Comparison of ENCODE assay signal across 9 mouse cellular contexts in the genomic region with DNA sequence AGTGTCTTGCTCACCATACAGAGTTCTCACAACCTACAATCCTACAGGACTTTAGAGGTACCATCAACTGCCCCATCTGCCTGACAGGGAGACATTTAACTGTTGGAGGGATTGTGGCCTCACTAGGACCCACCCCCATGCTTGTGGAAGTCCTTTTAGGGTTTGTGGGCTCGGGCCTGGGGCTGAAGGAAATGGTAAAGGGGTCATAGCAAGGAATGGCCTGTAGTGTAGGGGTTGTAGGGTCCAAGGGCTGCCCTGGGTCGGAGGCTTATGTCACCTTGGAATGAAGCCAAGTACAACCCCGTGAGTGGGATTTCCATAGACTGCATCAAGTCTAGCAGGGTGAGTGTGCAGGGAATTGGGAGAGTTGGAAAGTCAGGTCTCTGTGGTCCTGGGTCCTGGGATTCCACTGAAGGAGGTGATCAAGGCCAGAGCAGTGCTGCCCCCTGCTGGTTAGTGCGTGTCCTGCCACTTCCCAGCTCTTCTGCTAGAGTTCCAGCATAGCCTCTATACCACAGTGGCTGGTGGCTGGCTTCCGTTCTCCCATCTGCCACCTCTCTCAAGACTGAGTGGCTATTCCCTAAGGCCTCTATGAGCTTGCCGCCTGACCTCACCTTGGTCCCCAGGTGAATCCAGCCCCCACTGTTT. TPM values are rescaled to one million over a fixed set of nuclear protein-coding genes. Genes with fewer than 3 reads are reported as not detected.
DNase-seq lines count a peak whose midpoint lies in the region; ATAC-seq and TF ChIP-seq lines count a peak whose summit lies in the region.
"Had no signal": no experiment of that assay in that cellular context is flagged by ENCODE, and none has a peak within 500 bp of the region (broad histone marks: within the 10 kb centered on the region; RNA-seq: fewer than 3 reads in every experiment).

No protein-coding gene starts in this region.

- intact Hi-C loops in gastrocnemius, adult 2 months (cut with DNase I) = loop anchor here (1.0 kb wide), 1 partner anchor 29 kb away; no protein-coding TSS in a partner anchor

- TF ChIP-seq EP300 in stomach, postnatal 0 days (optimal IDR thresholded peaks at IDR 0.05) = no peak

- H3K4me3 ChIP-seq in forebrain, embryonic 10.5 days = no peak overlapping the region
- no peak overlapping the region for H3K4me3 ChIP-seq in forebrain, embryonic 15.5 days
- no peak overlapping the region for H3K4me3 ChIP-seq in gastrocnemius, adult 2 months
- H3K4me3 ChIP-seq in stomach, postnatal 0 days (ENCODE audit: low read depth, low read length) = no peak overlapping the region
- H3K4me3 ChIP-seq: limb, embryonic 12.5 days had no signal

- no peak overlapping the region for H3K27ac ChIP-seq in forebrain, embryonic 10.5 days
- no peak overlapping the region for H3K27ac ChIP-seq in forebrain, embryonic 15.5 days (replicated peaks)
- H3K27ac ChIP-seq in gastrocnemius, adult 2 months = no peak overlapping the region
- H3K27ac ChIP-seq in stomach, postnatal 0 days (replicated peaks) = no peak overlapping the region
- H3K27ac ChIP-seq: limb, embryonic 12.5 days had no signal

- H3K4me2 ChIP-seq in forebrain, embryonic 15.5 days (replicated peaks) = no peak overlapping the region
- no peak overlapping the region for H3K4me2 ChIP-seq in stomach, postnatal 0 days (replicated peaks; ENCODE audit: low read depth)
- H3K4me2 ChIP-seq: limb, embryonic 12.5 days had no signal

- DNase-seq in forebrain, embryonic 10.5 days (ENCODE audit: extremely low spot score, low spot score) = peak; percentile 70
- DNase-seq in 3T3-L1 (ENCODE audit: low read depth, low spot score) = peak; percentile 77
- peak; percentile 84 for DNase-seq in adrenal gland, postnatal 10 days
- peak; percentile 75 for DNase-seq in gastrocnemius, adult 2 months
- peak; percentile 77 for DNase-seq in kidney, postnatal 14 days
- peak; percentile 80 for DNase-seq in lung, postnatal 36 days
- peak; percentile 87 for DNase-seq in stomach, postnatal 0 days (ENCODE audit: low spot score)

- H3K4me1 ChIP-seq in forebrain, embryonic 10.5 days = peaks cover 27% of the 10 kb centered on the region
- H3K4me1 ChIP-seq in forebrain, embryonic 15.5 days = no peaks in the 10 kb centered on the region
- H3K4me1 ChIP-seq in stomach, postnatal 0 days (replicated peaks; ENCODE audit: control insufficient read depth, insufficient read depth) = no peaks in the 10 kb centered on the region

- peak; percentile 93 for TF ChIP-seq CTCF in gastrocnemius, adult 2 months (IDR thresholded peaks at IDR 0.05)
- TF ChIP-seq CTCF in stomach, postnatal 0 days (IDR thresholded peaks at IDR 0.05; ENCODE audit: low read depth) = peak; percentile 91

- no peaks in the 10 kb centered on the region for H3K27me3 ChIP-seq in forebrain, embryonic 10.5 days (ENCODE audit: poor library complexity, severe bottlenecking)
- H3K27me3 ChIP-seq in forebrain, embryonic 15.5 days = no peaks in the 10 kb centered on the region
- no peaks in the 10 kb centered on the region for H3K27me3 ChIP-seq in stomach, postnatal 0 days (ENCODE audit: control insufficient read depth, insufficient read depth, low read length)
- H3K27me3 ChIP-seq: limb, embryonic 12.5 days had no signal

- no peaks in the 10 kb centered on the region for H3K9me3 ChIP-seq in forebrain, embryonic 10.5 days
- no peaks in the 10 kb centered on the region for H3K9me3 ChIP-seq in forebrain, embryonic 15.5 days
- no peaks in the 10 kb centered on the region for H3K9me3 ChIP-seq in stomach, postnatal 0 days (ENCODE audit: control insufficient read depth, low read length)
- H3K9me3 ChIP-seq: limb, embryonic 12.5 days had no signal

- WGBS in forebrain, embryonic 10.5 days = 50% methylated on average over 6 of the region's 6 CpGs
- 54% methylated on average over 6 of the region's 6 CpGs for WGBS in forebrain, embryonic 15.5 days
- WGBS in stomach, postnatal 0 days = 48% methylated on average over 6 of the region's 6 CpGs

- H3K9ac ChIP-seq in forebrain, embryonic 15.5 days (replicated peaks) = no peak overlapping the region
- no peak overlapping the region for H3K9ac ChIP-seq in stomach, postnatal 0 days (ENCODE audit: low read length)
- H3K9ac ChIP-seq: limb, embryonic 12.5 days had no signal

- no peak for ATAC-seq in forebrain, embryonic 15.5 days (replicated peaks)
- ATAC-seq in stomach, postnatal 0 days (ENCODE audit: low FRiP score, low TSS enrichment) = 0 out of 2 replicates have a peak, but pooled peaks have one; percentile 28

- H3K36me3 ChIP-seq in forebrain, embryonic 10.5 days (replicated peaks) = peaks cover 4% of the 10 kb centered on the region; the same call in 1 of the 2 replicates
- H3K36me3 ChIP-seq in forebrain, embryonic 15.5 days = no peaks in the 10 kb centered on the region
- H3K36me3 ChIP-seq in stomach, postnatal 0 days (ENCODE audit: control insufficient read depth, insufficient read depth, low read length) = peaks cover 11% of the 10 kb centered on the region

RNA-seq across cellular contexts. Expression of a gene that starts 19.6 kb away (rescaled TPM):
- polyA plus RNA-seq in forebrain, embryonic 10.5 days (2016; fragmentation: Nextera tagmentation; extraction: Ambion mirVana) = 2.1 and 2.2 TPM in 2 replicates
- 0.27 and 0.60 TPM in 2 replicates for polyA plus RNA-seq in forebrain, embryonic 15.5 days (2015; fragmentation: Nextera tagmentation; extraction: Ambion mirVana)
- 1 to 10 TPM; 1.1 to 1.2 TPM for total RNA-seq in adrenal gland, postnatal 10 days (2021)
- total RNA-seq in gastrocnemius, adult 2 months (2021) = under 1 TPM in 1 of 2 experiments, not detected in 1; 0.25 TPM
- 20.2 and 22.0 TPM in 2 replicates for polyA plus RNA-seq in stomach, postnatal 0 days (2015; fragmentation: Nextera tagmentation; extraction: Ambion mirVana)

RNA-seq across cellular contexts. Expression of a gene that starts 30.9 kb away (rescaled TPM):
- 14.1 and 14.3 TPM in 2 replicates for polyA plus RNA-seq in forebrain, embryonic 10.5 days (2016; fragmentation: Nextera tagmentation; extraction: Ambion mirVana)
- polyA plus RNA-seq in forebrain, embryonic 15.5 days (2015; fragmentation: Nextera tagmentation; extraction: Ambion mirVana) = 11.5 and 11.8 TPM in 2 replicates
- 10 to 100 TPM; 11.4 to 12.1 TPM for total RNA-seq in adrenal gland, postnatal 10 days (2021)
- 1 to 10 TPM; 3.0 to 4.3 TPM for total RNA-seq in gastrocnemius, adult 2 months (2021)
- 18.2 and 20.3 TPM in 2 replicates for polyA plus RNA-seq in stomach, postnatal 0 days (2015; fragmentation: Nextera tagmentation; extraction: Ambion mirVana)
